Mouse (Mus musculus) heart, postnatal 14 days (tissue): ENCODE data around the gene Thoc7. TPM values are rescaled to one million over a fixed set of nuclear protein-coding genes. Genes with fewer than 3 reads are reported as not detected.
A peak's percentile ranks its signal among the peaks of the same experiment; 100 is the strongest.

Experiments
- DNase-seq, 2 experiments: peaks; one replicate each; pipeline ENCODE4 v3.0.0; 2021 to 2022
- intact Hi-C: fragments of 180-260 bp; cut with DNase I; formaldehyde crosslinking; loops from one replicate; pipeline ENCODE4 v1.15.1; 2025
- total RNA-seq, 2 experiments: library from RNA; stranded (reverse); gene quantifications; 2 replicates each; pipeline ENCODE4 v1.2.3; 2021

The Thoc7 gene
- total RNA-seq, 2 experiments from 2014 or later = 93.5 to 102 TPM

GRCm38 (mm10) chr14:13944686-13945085, 17.0 kb downstream of the Thoc7 start:
- intact Hi-C loops = no loop called here

DNA sequence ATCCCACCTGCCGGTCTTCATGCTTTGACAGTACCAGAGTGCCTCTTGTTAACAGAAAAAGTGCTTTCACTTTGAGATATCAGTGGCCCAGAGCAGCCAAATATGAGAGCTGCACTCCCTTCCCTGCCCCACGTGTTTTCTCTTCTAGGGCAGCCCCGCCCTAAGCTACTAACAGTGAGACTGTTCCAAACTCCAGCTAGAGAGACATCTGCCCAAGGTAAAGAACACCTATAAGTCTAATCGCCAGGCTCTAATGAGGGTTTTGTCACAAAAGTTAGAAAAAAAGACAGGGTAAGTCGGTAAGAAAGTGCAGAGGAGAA, 27.6 kb downstream of the Thoc7 start:
- intact Hi-C loops = no loop called here
- no peak for DNase-seq

More at GRCm38 (mm10) chr14:13944686-13945085, 17.0 kb downstream of the Thoc7 start:
- no peak for DNase-seq

DNA sequence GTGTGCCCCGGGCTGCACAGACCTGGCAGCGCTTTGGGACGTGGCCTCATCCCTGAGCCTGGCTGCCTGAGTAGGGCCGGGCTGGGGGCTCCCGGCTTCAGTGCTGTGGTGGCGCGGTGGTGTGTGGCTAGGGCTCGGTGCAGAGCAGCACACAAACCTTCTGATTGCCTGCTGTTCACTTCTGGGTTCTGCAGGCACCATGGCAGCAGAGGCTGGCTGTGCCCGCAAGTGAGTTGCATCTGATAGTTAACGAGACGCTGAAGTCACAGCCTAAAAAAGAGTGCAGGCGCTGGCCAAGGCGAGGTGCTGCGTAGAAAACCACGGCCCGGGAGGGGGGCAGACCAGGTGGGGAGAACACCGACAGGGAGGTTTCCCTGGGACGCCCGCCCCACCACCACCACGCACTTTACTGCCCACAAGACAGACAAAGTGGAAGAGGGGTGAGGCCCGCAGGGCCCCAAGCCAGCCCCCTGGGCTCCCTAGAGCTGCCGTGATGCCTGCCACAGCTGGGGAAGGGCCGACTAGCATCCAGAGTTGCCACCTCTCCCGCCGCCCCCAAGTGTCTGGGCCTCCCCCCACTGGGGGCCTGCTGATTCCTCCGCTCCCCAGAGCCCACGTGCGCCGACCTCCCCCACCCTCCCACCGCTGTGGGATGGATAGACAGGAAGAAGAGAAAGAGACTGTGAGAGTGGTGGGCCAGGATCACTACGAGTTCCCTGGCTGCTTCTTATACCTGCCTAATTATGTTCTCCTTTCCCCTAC, 28.2 kb downstream of the Thoc7 start:
- DNase-seq = no peak
- intact Hi-C loops = no loop called here

- intact Hi-C loops = loop anchor here (1.0 to 10.0 kb wide), 2 partner anchors 561 to 1343 kb away; no protein-coding TSS in a partner anchor
- DNase-seq = peak; percentile 29 to 70
These were observed 44.0 kb downstream of the Thoc7 start for GRCm38 (mm10) chr14:13917630-13918029.

DNA sequence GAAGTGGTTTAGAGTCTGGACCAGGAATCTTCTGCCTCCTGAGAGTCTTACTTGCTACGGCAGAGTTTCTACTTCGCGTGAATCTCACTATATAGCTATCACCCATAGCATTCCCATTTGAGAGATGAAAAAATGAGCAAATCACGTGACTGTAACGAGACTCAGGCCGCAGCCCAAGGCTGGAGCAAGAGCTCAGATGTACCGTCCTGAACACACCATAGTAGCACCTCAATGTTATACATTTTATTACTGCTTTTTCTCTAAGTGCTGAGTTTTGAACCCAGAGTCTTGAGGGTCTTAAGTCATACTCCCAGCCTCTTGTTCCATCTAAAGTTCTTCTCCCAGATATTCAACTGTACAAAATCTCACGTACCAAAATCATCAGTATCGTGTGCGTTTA, 44.4 kb downstream of the Thoc7 start:
- DNase-seq = no peak
- intact Hi-C loops = loop anchor here (1.0 to 10.0 kb wide), 2 partner anchors 561 to 1342 kb away; no protein-coding TSS in a partner anchor

DNA sequence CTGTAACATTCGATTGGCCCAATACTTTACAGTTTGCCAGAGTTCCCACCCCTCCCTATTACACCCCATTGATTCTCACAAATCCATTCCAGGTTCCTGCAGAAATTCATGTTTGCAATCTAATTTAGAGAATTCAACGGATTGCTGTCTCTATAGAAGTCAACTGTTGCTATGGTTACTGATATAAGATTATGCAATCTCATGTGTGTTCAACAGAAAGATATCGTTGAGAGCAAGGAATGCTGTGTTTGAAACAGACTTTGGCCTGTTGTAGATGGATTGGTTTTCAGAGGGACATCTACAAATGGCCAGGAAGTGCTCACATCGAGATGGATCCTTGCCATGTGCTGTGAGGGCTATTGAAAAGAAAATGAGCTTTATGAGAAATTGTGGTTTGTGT, 46.4 kb downstream of the Thoc7 start:
- intact Hi-C loops = loop anchor here (10.0 kb wide), 1 partner anchor 1340 kb away; no protein-coding TSS in a partner anchor
- no peak for DNase-seq

GRCm38 (mm10) chr14:13914387-13915082, 47.1 kb downstream of the Thoc7 start, which contains the start of gene Gm281:
TSS of gene Gm281 (minus strand) at chr14:13914478.
- intact Hi-C loops = loop anchor here (10.0 kb wide), 1 partner anchor 1340 kb away; no protein-coding TSS in a partner anchor
- DNase-seq = no peak

- intact Hi-C loops = loop anchor here (10.0 kb wide), 1 partner anchor 1335 kb away; no protein-coding TSS in a partner anchor
- no peak for DNase-seq
These were observed 51.5 kb downstream of the Thoc7 start for GRCm38 (mm10) chr14:13910148-13910547.

DNA sequence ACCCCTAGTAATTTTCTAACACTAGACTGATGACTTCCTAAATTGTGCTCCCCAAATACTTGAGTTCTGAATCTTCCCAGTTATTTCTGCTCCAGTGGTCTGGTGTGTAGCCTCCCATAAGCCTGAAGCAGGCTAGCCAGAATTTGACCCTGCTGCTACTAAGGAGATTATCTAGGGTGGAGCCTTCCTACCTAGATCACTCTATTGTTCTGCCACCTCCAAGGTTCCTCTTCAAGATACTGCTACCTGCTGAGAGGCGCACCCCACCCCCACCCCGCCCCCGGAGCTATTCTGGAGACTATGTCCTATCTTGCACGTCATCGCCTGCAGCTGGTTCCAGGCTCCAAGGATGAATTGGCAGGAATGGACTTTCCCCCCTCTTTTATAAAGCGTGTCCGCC, 54.5 kb downstream of the Thoc7 start:
- intact Hi-C loops = no loop called here
- no peak for DNase-seq

- DNase-seq = no peak
- intact Hi-C loops = no loop called here
These were observed 55.2 kb downstream of the Thoc7 start for GRCm38 (mm10) chr14:13906461-13906860.

DNA sequence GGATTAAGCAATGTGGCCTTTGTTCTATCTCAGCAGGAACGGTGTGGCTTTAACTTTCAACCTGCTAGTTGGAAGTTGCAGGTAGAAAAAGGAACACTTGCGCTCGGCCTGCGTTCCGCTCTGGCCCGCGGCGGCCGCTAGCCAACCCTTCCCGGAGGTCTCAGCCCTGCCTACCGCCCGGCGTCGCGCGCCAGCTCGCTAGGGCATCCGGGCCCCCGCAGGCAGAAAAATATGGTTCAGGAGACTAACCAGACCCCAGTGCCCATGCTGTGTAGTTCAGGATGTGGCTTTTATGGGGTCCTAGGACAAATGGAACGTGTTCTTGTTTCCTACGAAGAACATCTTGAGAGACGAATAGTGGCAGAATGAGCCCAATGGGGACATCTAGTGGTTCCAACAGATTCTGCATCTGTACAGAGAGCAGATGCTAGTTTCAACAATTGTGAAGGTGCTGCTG, 60.0 kb downstream of the Thoc7 start:
- peak; percentile 26 to 45 for DNase-seq
- intact Hi-C loops = loop anchor here (5.0 kb wide), 1 partner anchor 544 kb away; no protein-coding TSS in a partner anchor

Other genes starting within 250 kb of the Thoc7 start
- not detected for gene Gm281, start 47.4 kb downstream of the Thoc7 start, total RNA-seq
- gene Atxn7, start 412 bp downstream of the Thoc7 start, total RNA-seq = 10 to 100 TPM; 16.7 to 17.9 TPM
- gene Psmd6, start 159.1 kb upstream of the Thoc7 start, total RNA-seq = 10 to 100 TPM; 84.9 to 85.6 TPM
- not detected for gene Olfr720, start 225.0 kb upstream of the Thoc7 start, total RNA-seq